Comparison of ENCODE assay signal across 8 mouse cellular contexts in genomic region chr5:123626631-123627030, GRCm38 (mm10). TPM values are rescaled to one million over a fixed set of nuclear protein-coding genes. Genes with fewer than 3 reads are reported as not detected.
DNase-seq lines count a peak whose midpoint lies in the region; ATAC-seq and TF ChIP-seq lines count a peak whose summit lies in the region.

No protein-coding gene starts in this region.

- peak; percentile 35 for DNase-seq in forebrain, embryonic 10.5 days (ENCODE audit: extremely low spot score, low spot score)
- peak; percentile 70 for DNase-seq in 416B (ENCODE audit: low read depth)
- DNase-seq in adrenal gland, postnatal 10 days: peak; percentile 84
- peak; percentile 83 for DNase-seq in embryonic facial prominence, embryonic 11.5 days (ENCODE audit: low spot score)
- DNase-seq in lung, postnatal 0 days (ENCODE audit: low spot score): peak; percentile 85
- peak; percentile 57 for DNase-seq in skeletal muscle tissue, adult 2 months (ENCODE audit: low read depth, low spot score)

- no peaks in the 10 kb centered on the region for H3K4me1 ChIP-seq in forebrain, embryonic 10.5 days
- H3K4me1 ChIP-seq in forebrain, embryonic 13.5 days: no peaks in the 10 kb centered on the region
- no peaks in the 10 kb centered on the region for H3K4me1 ChIP-seq in embryonic facial prominence, embryonic 11.5 days (ENCODE audit: control insufficient read depth, insufficient read depth, low read length)
- no peaks in the 10 kb centered on the region for H3K4me1 ChIP-seq in intestine, embryonic 16.5 days (ENCODE audit: control insufficient read depth, insufficient read depth, low read length)
- H3K4me1 ChIP-seq in lung, postnatal 0 days (ENCODE audit: insufficient read depth, low read depth, low read length): no peaks in the 10 kb centered on the region

- no peaks in the 10 kb centered on the region for H3K27me3 ChIP-seq in forebrain, embryonic 10.5 days (ENCODE audit: poor library complexity, severe bottlenecking)
- H3K27me3 ChIP-seq in forebrain, embryonic 13.5 days: no peaks in the 10 kb centered on the region
- H3K27me3 ChIP-seq in embryonic facial prominence, embryonic 11.5 days (ENCODE audit: control insufficient read depth, insufficient read depth, low read length): no peaks in the 10 kb centered on the region
- H3K27me3 ChIP-seq in intestine, embryonic 16.5 days (replicated peaks; ENCODE audit: control insufficient read depth, insufficient read depth, low read length): no peaks in the 10 kb centered on the region
- H3K27me3 ChIP-seq in lung, postnatal 0 days (replicated peaks; ENCODE audit: insufficient read depth, low read length): no peaks in the 10 kb centered on the region

- H3K36me3 ChIP-seq in forebrain, embryonic 10.5 days (replicated peaks): peaks cover 62% of the 10 kb centered on the region
- H3K36me3 ChIP-seq in forebrain, embryonic 13.5 days (ENCODE audit: poor library complexity, severe bottlenecking): peaks cover 55% of the 10 kb centered on the region
- peaks cover 3% of the 10 kb centered on the region for H3K36me3 ChIP-seq in embryonic facial prominence, embryonic 11.5 days (replicated peaks; ENCODE audit: control insufficient read depth, insufficient read depth, low read depth, low read length)
- H3K36me3 ChIP-seq in intestine, embryonic 16.5 days (ENCODE audit: control insufficient read depth, insufficient read depth, low read length): no peaks in the 10 kb centered on the region; the same call in 1 of the 2 replicates
- H3K36me3 ChIP-seq in lung, postnatal 0 days (ENCODE audit: insufficient read depth, low read length): peaks cover 12% of the 10 kb centered on the region; the same call in 1 of the 2 replicates

- H3K27ac ChIP-seq in forebrain, embryonic 10.5 days: no peak overlapping the region
- no peak overlapping the region for H3K27ac ChIP-seq in forebrain, embryonic 13.5 days
- H3K27ac ChIP-seq in embryonic facial prominence, embryonic 11.5 days (replicated peaks; ENCODE audit: low read depth, low read length): no peak overlapping the region
- H3K27ac ChIP-seq in intestine, embryonic 16.5 days (ENCODE audit: low read length): no peak overlapping the region
- H3K27ac ChIP-seq in lung, postnatal 0 days (ENCODE audit: low read length): no peak overlapping the region

- H3K9me3 ChIP-seq in forebrain, embryonic 10.5 days: no peaks in the 10 kb centered on the region
- H3K9me3 ChIP-seq in forebrain, embryonic 13.5 days (replicated peaks): no peaks in the 10 kb centered on the region
- no peaks in the 10 kb centered on the region for H3K9me3 ChIP-seq in embryonic facial prominence, embryonic 11.5 days (replicated peaks; ENCODE audit: control insufficient read depth, low read length)
- no peaks in the 10 kb centered on the region for H3K9me3 ChIP-seq in intestine, embryonic 16.5 days (ENCODE audit: control insufficient read depth, low read length)
- no peaks in the 10 kb centered on the region for H3K9me3 ChIP-seq in lung, postnatal 0 days (ENCODE audit: low read length)

- peak; percentile 77 for TF ChIP-seq CTCF in lung, postnatal 0 days (IDR thresholded peaks at IDR 0.05)

- no peak for ATAC-seq in forebrain, embryonic 13.5 days
- ATAC-seq in embryonic facial prominence, embryonic 11.5 days (replicated peaks; ENCODE audit: insufficient number of reproducible peaks, low FRiP score, low TSS enrichment, low read depth): no peak
- ATAC-seq in intestine, embryonic 16.5 days: peak; percentile 38; the same call in 1 of the 2 replicates
- peak; percentile 84 for ATAC-seq in lung, postnatal 0 days

- H3K4me3 ChIP-seq in forebrain, embryonic 10.5 days: no peak overlapping the region
- no peak overlapping the region for H3K4me3 ChIP-seq in forebrain, embryonic 13.5 days
- no peak overlapping the region for H3K4me3 ChIP-seq in embryonic facial prominence, embryonic 11.5 days (ENCODE audit: low read depth, low read length)
- H3K4me3 ChIP-seq in intestine, embryonic 16.5 days (ENCODE audit: low read length): no peak overlapping the region
- H3K4me3 ChIP-seq in lung, postnatal 0 days (ENCODE audit: low read depth, low read length): no peak overlapping the region

- no peak overlapping the region for H3K4me2 ChIP-seq in forebrain, embryonic 13.5 days
- H3K4me2 ChIP-seq in embryonic facial prominence, embryonic 11.5 days (ENCODE audit: low read depth, low read length): no peak overlapping the region
- H3K4me2 ChIP-seq in intestine, embryonic 16.5 days (ENCODE audit: low read depth, low read length): no peak overlapping the region
- H3K4me2 ChIP-seq in lung, postnatal 0 days (replicated peaks; ENCODE audit: low read depth, low read length): no peak overlapping the region

- TF ChIP-seq EP300 in lung, postnatal 0 days (IDR thresholded peaks at IDR 0.05): no peak

- H3K9ac ChIP-seq in forebrain, embryonic 13.5 days: no peak overlapping the region
- H3K9ac ChIP-seq in embryonic facial prominence, embryonic 11.5 days (replicated peaks; ENCODE audit: low read length): no peak overlapping the region
- H3K9ac ChIP-seq in intestine, embryonic 16.5 days (ENCODE audit: low read depth, low read length): no peak overlapping the region
- H3K9ac ChIP-seq in lung, postnatal 0 days (replicated peaks; ENCODE audit: low read depth): no peak overlapping the region

- WGBS in forebrain, embryonic 10.5 days: 35% methylated on average over 8 of the region's 8 CpGs
- WGBS in forebrain, embryonic 13.5 days: 33% methylated on average over 8 of the region's 8 CpGs
- WGBS in embryonic facial prominence, embryonic 11.5 days: 29% methylated on average over 8 of the region's 8 CpGs
- WGBS in intestine, embryonic 16.5 days: 23% methylated on average over 8 of the region's 8 CpGs
- whole genome bisulfite sequencing in lung, postnatal 0 days: 16% methylated on average over 8 of the region's 8 CpGs

RNA-seq across cellular contexts. Expression of gene Vps33a, which starts 53.8 kb away (rescaled TPM):
- polyA plus RNA-seq in forebrain, embryonic 10.5 days (2016; fragmentation: Nextera tagmentation; extraction: Ambion mirVana): 31.1 and 34.5 TPM in 2 replicates
- 32.8 and 38.1 TPM in 2 replicates for polyA plus RNA-seq in forebrain, embryonic 13.5 days (2015; fragmentation: Nextera tagmentation; extraction: Ambion mirVana)
- total RNA-seq in adrenal gland, postnatal 10 days (2021): 10 to 100 TPM; 44.6 to 55.9 TPM
- 27.9 and 31.6 TPM in 2 replicates for polyA plus RNA-seq in embryonic facial prominence, embryonic 11.5 days (2014; fragmentation: Nextera tagmentation; extraction: Ambion mirVana)
- 31.6 and 33.5 TPM in 2 replicates for polyA plus RNA-seq in intestine, embryonic 16.5 days (2015; fragmentation: Nextera tagmentation; extraction: Ambion mirVana)
- polyA plus RNA-seq in lung, postnatal 0 days (2015; fragmentation: Nextera tagmentation; extraction: Ambion mirVana): 18.9 and 19.4 TPM in 2 replicates

RNA-seq across cellular contexts. Expression of gene Clip1, which starts 57.8 kb away (rescaled TPM):
- 55.6 and 55.8 TPM in 2 replicates for polyA plus RNA-seq in forebrain, embryonic 10.5 days (2016; fragmentation: Nextera tagmentation; extraction: Ambion mirVana)
- 65.5 and 78.3 TPM in 2 replicates for polyA plus RNA-seq in forebrain, embryonic 13.5 days (2015; fragmentation: Nextera tagmentation; extraction: Ambion mirVana)
- total RNA-seq in adrenal gland, postnatal 10 days (2021): 10 to 100 TPM; 45.8 to 60.2 TPM
- polyA plus RNA-seq in embryonic facial prominence, embryonic 11.5 days (2014; fragmentation: Nextera tagmentation; extraction: Ambion mirVana): 34.2 and 37.3 TPM in 2 replicates
- 20.6 and 23.7 TPM in 2 replicates for polyA plus RNA-seq in intestine, embryonic 16.5 days (2015; fragmentation: Nextera tagmentation; extraction: Ambion mirVana)
- 38.0 and 43.7 TPM in 2 replicates for polyA plus RNA-seq in lung, postnatal 0 days (2015; fragmentation: Nextera tagmentation; extraction: Ambion mirVana)

Comparison
In these comparisons a context has a peak if more than half of its experiments do, and no peak if none do; other contexts are left out.
1. DNase-seq: peak in every context shown above with its lines; median percentile 85 in lung, postnatal 0 days; 84 in adrenal gland, postnatal 10 days; 83 in embryonic facial prominence, embryonic 11.5 days; 70 in 416B; 57 in skeletal muscle tissue, adult 2 months; 35 in forebrain, embryonic 10.5 days.
2. ATAC-seq: peak in intestine, embryonic 16.5 days (single experiment) and lung, postnatal 0 days (single experiment); none in forebrain, embryonic 13.5 days (single experiment) and embryonic facial prominence, embryonic 11.5 days (single experiment).